Mouse (Mus musculus): ENCODE measurements around the gene F3.

Gene F3

GRCm38 (mm10) chr3:121722971-121723844 lies at the start of gene F3:
Gene F3, plus strand, starts transcription at chr3:121723537.
- DNase-seq (ENCODE audit: low spot score), result peak; percentile 49

- DNase-seq (ENCODE audit: low spot score), result no peak
These were observed 44.4 kb upstream of the F3 start for GRCm38 (mm10) chr3:121678935-121679334.

GRCm38 (mm10) chr3:121679443-121679842 lies 43.9 kb upstream of the F3 start:
- no peak for DNase-seq (ENCODE audit: low spot score)

GRCm38 (mm10) chr3:121680187-121680586 lies 43.1 kb upstream of the F3 start:
- DNase-seq (ENCODE audit: low spot score), result no peak

- DNase-seq (ENCODE audit: low spot score), result no peak
These were observed 40.6 kb upstream of the F3 start for GRCm38 (mm10) chr3:121682439-121683411.

- DNase-seq (ENCODE audit: low spot score), result no peak
These were observed 38.8 kb upstream of the F3 start for GRCm38 (mm10) chr3:121684552-121684951.

- no peak for DNase-seq (ENCODE audit: low spot score)
These were observed 38.4 kb upstream of the F3 start for GRCm38 (mm10) chr3:121684963-121685362.

GRCm38 (mm10) chr3:121685985-121686384 lies 37.4 kb upstream of the F3 start:
- no peak for DNase-seq (ENCODE audit: low spot score)

GRCm38 (mm10) chr3:121686408-121686911 lies 36.9 kb upstream of the F3 start:
- no peak for DNase-seq (ENCODE audit: low spot score)

- DNase-seq (ENCODE audit: low spot score), result no peak
These were observed 35.6 kb upstream of the F3 start for GRCm38 (mm10) chr3:121687741-121688140.

GRCm38 (mm10) chr3:121689029-121689428 lies 34.3 kb upstream of the F3 start:
- DNase-seq (ENCODE audit: low spot score), result no peak

GRCm38 (mm10) chr3:121689697-121690096 lies 33.6 kb upstream of the F3 start:
- DNase-seq (ENCODE audit: low spot score), result no peak

- no peak for DNase-seq (ENCODE audit: low spot score)
These were observed 30.2 kb upstream of the F3 start for GRCm38 (mm10) chr3:121693001-121693730.

GRCm38 (mm10) chr3:121693746-121694145 lies 29.6 kb upstream of the F3 start:
- DNase-seq (ENCODE audit: low spot score), result no peak

- no peak for DNase-seq (ENCODE audit: low spot score)
These were observed 26.2 kb upstream of the F3 start for GRCm38 (mm10) chr3:121697169-121697568.

GRCm38 (mm10) chr3:121699401-121699800 lies 23.9 kb upstream of the F3 start:
- no peak for DNase-seq (ENCODE audit: low spot score)

- DNase-seq (ENCODE audit: low spot score), result no peak
These were observed 23.5 kb upstream of the F3 start for GRCm38 (mm10) chr3:121699849-121700248.

GRCm38 (mm10) chr3:121700364-121700952 lies 22.9 kb upstream of the F3 start:
- no peak for DNase-seq (ENCODE audit: low spot score)

- DNase-seq (ENCODE audit: low spot score), result no peak
These were observed 20.0 kb upstream of the F3 start for GRCm38 (mm10) chr3:121703155-121703879.

- no peak for DNase-seq (ENCODE audit: low spot score)
These were observed 19.5 kb upstream of the F3 start for GRCm38 (mm10) chr3:121703880-121704243.

- no peak for DNase-seq (ENCODE audit: low spot score)
These were observed 17.2 kb upstream of the F3 start for GRCm38 (mm10) chr3:121706087-121706486.
